ENCODE assay signal across 12 mouse cellular contexts in genomic region chr1:88228121-88228520, GRCm38 (mm10). TPM values are rescaled to one million over a fixed set of nuclear protein-coding genes. Genes with fewer than 3 reads are reported as not detected.
DNase-seq lines count a peak whose midpoint lies in the region; ATAC-seq and TF ChIP-seq lines count a peak whose summit lies in the region.
"Had no signal": no experiment of that assay in that cellular context is flagged by ENCODE, and none has a peak within 500 bp of the region (broad histone marks: within the 10 kb centered on the region; RNA-seq: fewer than 3 reads in every experiment).

No protein-coding gene starts in this region.

- TF ChIP-seq POLR2A in thymus, adult 2 months (IDR thresholded peaks at IDR 0.05; ENCODE audit: control insufficient read depth, extremely low read depth, insufficient read depth, low read length, poor library complexity) = no peak

- H3K4me2 ChIP-seq in embryonic facial prominence, embryonic 13.5 days = no peak overlapping the region

- H3K4me1 ChIP-seq in embryonic facial prominence, embryonic 13.5 days = no peaks in the 10 kb centered on the region
- H3K4me1 ChIP-seq in embryonic facial prominence, embryonic 10.5 days = no peaks in the 10 kb centered on the region
- H3K4me1 ChIP-seq in thymus, adult 2 months (replicated peaks; ENCODE audit: control insufficient read depth, insufficient read depth, low read length) = no peaks in the 10 kb centered on the region

- H3K27ac ChIP-seq in embryonic facial prominence, embryonic 13.5 days = no peak overlapping the region
- H3K27ac ChIP-seq in embryonic facial prominence, embryonic 10.5 days (replicated peaks) = no peak overlapping the region
- no peak overlapping the region for H3K27ac ChIP-seq in thymus, adult 2 months (ENCODE audit: control insufficient read depth, insufficient read depth, low read length)

- H3K9me3 ChIP-seq in embryonic facial prominence, embryonic 13.5 days = peaks cover 77% of the 10 kb centered on the region
- peaks cover 79% of the 10 kb centered on the region for H3K9me3 ChIP-seq in embryonic facial prominence, embryonic 10.5 days

- TF ChIP-seq CTCF in thymus, adult 2 months (IDR thresholded peaks at IDR 0.05; ENCODE audit: borderline replicate concordance, control insufficient read depth, extremely low read depth, insufficient read depth, low read length, poor library complexity) = no peak

- H3K4me3 ChIP-seq in embryonic facial prominence, embryonic 13.5 days = no peak overlapping the region
- H3K4me3 ChIP-seq in embryonic facial prominence, embryonic 10.5 days = no peak overlapping the region
- H3K4me3 ChIP-seq in thymus, adult 2 months (ENCODE audit: control insufficient read depth, insufficient read depth, low read length) = no peak overlapping the region

- 67% methylated on average over 7 of the region's 7 CpGs for WGBS in embryonic facial prominence, embryonic 13.5 days
- WGBS in embryonic facial prominence, embryonic 10.5 days = 70% methylated on average over 7 of the region's 7 CpGs
- WGBS in thymus, adult 2 months = 74% methylated on average over 7 of the region's 7 CpGs

- no peaks in the 10 kb centered on the region for H3K36me3 ChIP-seq in embryonic facial prominence, embryonic 13.5 days
- no peaks in the 10 kb centered on the region for H3K36me3 ChIP-seq in embryonic facial prominence, embryonic 10.5 days (replicated peaks)
- H3K36me3 ChIP-seq in thymus, adult 2 months (ENCODE audit: control insufficient read depth, insufficient read depth, low read length) = no peaks in the 10 kb centered on the region

- no peak for DNase-seq in embryonic facial prominence, embryonic 10.5 days (ENCODE audit: low spot score)
- peak; percentile 1 to 22 for DNase-seq in lung, adult 18-20 months
- no peak for DNase-seq in lung, postnatal 14 days
- peak; percentile 6 to 12 for DNase-seq in thymus, postnatal 36 days
- DNase-seq in thymus, adult 2 months = no peak
- DNase-seq in natural killer cell, adult 2 months (ENCODE audit: low spot score in 2 of 2) = no peak
- DNase-seq in liver = no peak
- DNase-seq: adrenal gland, adult 2 months; kidney, adult 11 months had no signal

- ATAC-seq in embryonic facial prominence, embryonic 13.5 days (ENCODE audit: insufficient number of reproducible peaks, insufficient read depth, low FRiP score, low TSS enrichment, low read depth) = peak; percentile 1; the same call in 1 of the 2 replicates
- ATAC-seq: forebrain, embryonic 14.5 days had no signal

- no peaks in the 10 kb centered on the region for H3K27me3 ChIP-seq in embryonic facial prominence, embryonic 13.5 days
- no peaks in the 10 kb centered on the region for H3K27me3 ChIP-seq in embryonic facial prominence, embryonic 10.5 days (replicated peaks; ENCODE audit: low read depth, poor library complexity, severe bottlenecking)
- no peaks in the 10 kb centered on the region for H3K27me3 ChIP-seq in thymus, adult 2 months (ENCODE audit: control insufficient read depth, insufficient read depth, low read length)

- no peak overlapping the region for H3K9ac ChIP-seq in embryonic facial prominence, embryonic 13.5 days

RNA-seq across cellular contexts. Expression of gene Mroh2a, which starts 1.3 kb away (rescaled TPM):
- 1.1 and 1.2 TPM in 2 replicates for polyA plus RNA-seq in embryonic facial prominence, embryonic 13.5 days (2015; fragmentation: Nextera tagmentation; extraction: Ambion mirVana)
- 1.0 and 1.1 TPM in 2 replicates for polyA plus RNA-seq in embryonic facial prominence, embryonic 10.5 days (2016; fragmentation: Nextera tagmentation; extraction: Ambion mirVana)
- 0.29 and 0.96 TPM in 2 replicates for polyA plus RNA-seq in thymus, adult 2 months (2012; rRNA removed)

RNA-seq across cellular contexts. Expression of gene Ugt1a1, which starts 16.4 kb away (rescaled TPM):
- not detected in 2 replicates for polyA plus RNA-seq in embryonic facial prominence, embryonic 13.5 days (2015; fragmentation: Nextera tagmentation; extraction: Ambion mirVana)
- polyA plus RNA-seq in embryonic facial prominence, embryonic 10.5 days (2016; fragmentation: Nextera tagmentation; extraction: Ambion mirVana) = not detected in 2 replicates
- polyA plus RNA-seq in thymus, adult 2 months (2012; rRNA removed) = 0.47 and 0.64 TPM in 2 replicates
- polyA plus RNA-seq: forebrain, embryonic 14.5 days had no signal

RNA-seq across cellular contexts. Expression of gene Dnajb3, which starts 22.5 kb away (rescaled TPM):
- 11.6 and 13.2 TPM in 2 replicates for polyA plus RNA-seq in embryonic facial prominence, embryonic 13.5 days (2015; fragmentation: Nextera tagmentation; extraction: Ambion mirVana)
- polyA plus RNA-seq in embryonic facial prominence, embryonic 10.5 days (2016; fragmentation: Nextera tagmentation; extraction: Ambion mirVana) = 10.6 and 12.2 TPM in 2 replicates
- polyA plus RNA-seq in thymus, adult 2 months (2012; rRNA removed) = 0.82 and 1.5 TPM in 2 replicates
- polyA plus RNA-seq: liver, adult 2 months had no signal

RNA-seq across cellular contexts. Expression of gene Ugt1a2, which starts 27.7 kb away (rescaled TPM):
- polyA plus RNA-seq in embryonic facial prominence, embryonic 13.5 days (2015; fragmentation: Nextera tagmentation; extraction: Ambion mirVana) = not detected in 2 replicates
- not detected in 2 replicates for polyA plus RNA-seq in embryonic facial prominence, embryonic 10.5 days (2016; fragmentation: Nextera tagmentation; extraction: Ambion mirVana)
- 0.09 and 0.32 TPM in 2 replicates for polyA plus RNA-seq in thymus, adult 2 months (2012; rRNA removed)
- polyA plus RNA-seq: adrenal gland, adult 2 months; forebrain, embryonic 14.5 days had no signal

RNA-seq across cellular contexts. Expression of gene Hjurp, which starts 49.3 kb away (rescaled TPM):
- 198 and 204 TPM in 2 replicates for polyA plus RNA-seq in embryonic facial prominence, embryonic 13.5 days (2015; fragmentation: Nextera tagmentation; extraction: Ambion mirVana)
- 219 and 220 TPM in 2 replicates for polyA plus RNA-seq in embryonic facial prominence, embryonic 10.5 days (2016; fragmentation: Nextera tagmentation; extraction: Ambion mirVana)
- polyA plus RNA-seq in thymus, adult 2 months (2012; rRNA removed) = 168 and 197 TPM in 2 replicates

Comparison
In these comparisons a context has a peak if more than half of its experiments do, and no peak if none do; other contexts are left out.
1. DNase-seq: peak in lung, adult 18-20 months (2 of 2) and thymus, postnatal 36 days (2 of 2); none in embryonic facial prominence, embryonic 10.5 days (single experiment), lung, postnatal 14 days (single experiment), thymus, adult 2 months (single experiment), natural killer cell, adult 2 months (0 of 2) and liver (single experiment).